Comparison of ENCODE assay signal across 8 mouse cellular contexts in the genomic region with DNA sequence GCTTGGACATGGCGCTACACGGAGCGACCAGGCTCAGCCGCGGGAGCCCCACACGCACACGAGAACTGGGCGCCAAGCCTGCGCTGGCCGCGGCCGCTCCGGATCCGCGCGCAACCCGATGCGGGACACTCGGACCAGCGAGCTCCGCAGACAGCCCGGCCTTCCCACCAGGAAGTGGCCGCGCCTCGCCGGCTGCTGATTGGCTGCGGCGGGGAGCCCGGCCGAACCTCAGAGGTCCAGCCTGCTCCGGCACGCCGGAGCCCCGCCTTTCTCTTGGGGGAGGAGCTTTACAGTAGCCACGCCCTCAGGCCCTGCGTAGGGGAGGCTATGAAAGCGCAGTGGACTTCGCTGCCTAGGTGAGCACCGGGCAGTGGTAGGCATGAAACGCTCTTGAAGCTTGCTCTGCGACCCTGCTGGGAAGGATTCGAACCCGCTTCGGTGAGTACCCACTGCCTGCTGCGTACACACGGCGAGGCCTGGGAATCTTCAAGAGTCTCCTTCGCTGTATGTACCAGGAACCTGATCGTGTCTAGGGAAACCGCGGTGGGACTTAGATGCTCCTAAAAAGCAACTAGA. TPM values are rescaled to one million over a fixed set of nuclear protein-coding genes. Genes with fewer than 3 reads are reported as not detected.
DNase-seq lines count a peak whose midpoint lies in the region; ATAC-seq lines count a peak whose summit lies in the region.

A gene (minus strand): TSS at position 180 of the 576 bp plus-strand sequence.
A gene (plus strand): TSS at position 307 of the 576 bp plus-strand sequence.

- H3K4me1 ChIP-seq in hindbrain, embryonic 11.5 days (replicated peaks; ENCODE audit: control insufficient read depth, insufficient read depth, low read length) = no peaks in the 10 kb centered on the region

- H3K36me3 ChIP-seq in hindbrain, embryonic 11.5 days (ENCODE audit: control insufficient read depth, insufficient read depth, low read length) = no peaks in the 10 kb centered on the region

- peak within 1 kb of the TSS; percentile 70 for H3K9ac ChIP-seq in hindbrain, embryonic 11.5 days (ENCODE audit: low read depth, low read length)

- peak within 1 kb of the TSS; percentile 81 for H3K4me2 ChIP-seq in hindbrain, embryonic 11.5 days (replicated peaks; ENCODE audit: low read depth, low read length)

- peak; percentile 99 for ATAC-seq in hindbrain, embryonic 11.5 days (ENCODE audit: low FRiP score)

- H3K4me3 ChIP-seq in hindbrain, embryonic 11.5 days (ENCODE audit: low read depth, low read length) = peak within 1 kb of the TSS; percentile 76

- H3K27me3 ChIP-seq in hindbrain, embryonic 11.5 days (ENCODE audit: control insufficient read depth, insufficient read depth, low read length) = no peaks in the 10 kb centered on the region

- under 1% methylated on average over 51 of the region's 51 CpGs for WGBS in hindbrain, embryonic 11.5 days

- H3K27ac ChIP-seq in hindbrain, embryonic 11.5 days (ENCODE audit: low read depth, low read length) = peak within 1 kb of the TSS; percentile 65

- peak; percentile 97 for DNase-seq in Muller cell, postnatal 12 days (ENCODE audit: inconsistent ontology term)
- peak; percentile 97 for DNase-seq in cerebellum, adult 9-11 months
- peak; percentile 86 to 94 for DNase-seq in frontal cortex, adult 2 months (ENCODE audit: extremely low spot score in 1 of 2, low spot score in 1 of 2)
- peak; percentile 96 for DNase-seq in hindbrain, embryonic 11.5 days (ENCODE audit: low spot score)
- peak; percentile 93 to 96 for DNase-seq in layer of hippocampus, postnatal 10 days (ENCODE audit: low spot score in 2 of 2)
- peak; percentile 99 for DNase-seq in lung, postnatal 10 days
- peak; percentile 98 for DNase-seq in ovary, postnatal 36 days (ENCODE audit: low spot score)
- peak; percentile 97 for DNase-seq in thymus, postnatal 25 days

- no peaks in the 10 kb centered on the region for H3K9me3 ChIP-seq in hindbrain, embryonic 11.5 days (ENCODE audit: control insufficient read depth, low read length)

RNA-seq across cellular contexts. Expression of the first gene that starts in this region (rescaled TPM):
- 21.3 and 25.7 TPM in 2 replicates for polyA plus RNA-seq in frontal cortex, adult 2 months (2012; rRNA removed)
- 49.4 and 55.5 TPM in 2 replicates for polyA plus RNA-seq in hindbrain, embryonic 11.5 days (2014; fragmentation: Nextera tagmentation; extraction: Ambion mirVana)
- 10 to 100 TPM; 30.6 to 38.2 TPM for total RNA-seq in layer of hippocampus, postnatal 10 days (2021)

RNA-seq across cellular contexts. Expression of the second gene that starts in this region (rescaled TPM):
- 9.2 and 9.8 TPM in 2 replicates for polyA plus RNA-seq in frontal cortex, adult 2 months (2012; rRNA removed)
- polyA plus RNA-seq in hindbrain, embryonic 11.5 days (2014; fragmentation: Nextera tagmentation; extraction: Ambion mirVana) = 6.4 and 8.8 TPM in 2 replicates
- total RNA-seq in layer of hippocampus, postnatal 10 days (2021) = 1 to 10 TPM; 7.4 to 8.0 TPM

Comparison
In these comparisons a context has a peak if more than half of its experiments do, and no peak if none do; other contexts are left out.
1. Peak in every context shown above with its lines: DNase-seq, ATAC-seq, H3K4me3 ChIP-seq and H3K27ac ChIP-seq.